Mouse (Mus musculus): ENCODE measurements around the gene Oaz2.

Gene Oaz2

DNA sequence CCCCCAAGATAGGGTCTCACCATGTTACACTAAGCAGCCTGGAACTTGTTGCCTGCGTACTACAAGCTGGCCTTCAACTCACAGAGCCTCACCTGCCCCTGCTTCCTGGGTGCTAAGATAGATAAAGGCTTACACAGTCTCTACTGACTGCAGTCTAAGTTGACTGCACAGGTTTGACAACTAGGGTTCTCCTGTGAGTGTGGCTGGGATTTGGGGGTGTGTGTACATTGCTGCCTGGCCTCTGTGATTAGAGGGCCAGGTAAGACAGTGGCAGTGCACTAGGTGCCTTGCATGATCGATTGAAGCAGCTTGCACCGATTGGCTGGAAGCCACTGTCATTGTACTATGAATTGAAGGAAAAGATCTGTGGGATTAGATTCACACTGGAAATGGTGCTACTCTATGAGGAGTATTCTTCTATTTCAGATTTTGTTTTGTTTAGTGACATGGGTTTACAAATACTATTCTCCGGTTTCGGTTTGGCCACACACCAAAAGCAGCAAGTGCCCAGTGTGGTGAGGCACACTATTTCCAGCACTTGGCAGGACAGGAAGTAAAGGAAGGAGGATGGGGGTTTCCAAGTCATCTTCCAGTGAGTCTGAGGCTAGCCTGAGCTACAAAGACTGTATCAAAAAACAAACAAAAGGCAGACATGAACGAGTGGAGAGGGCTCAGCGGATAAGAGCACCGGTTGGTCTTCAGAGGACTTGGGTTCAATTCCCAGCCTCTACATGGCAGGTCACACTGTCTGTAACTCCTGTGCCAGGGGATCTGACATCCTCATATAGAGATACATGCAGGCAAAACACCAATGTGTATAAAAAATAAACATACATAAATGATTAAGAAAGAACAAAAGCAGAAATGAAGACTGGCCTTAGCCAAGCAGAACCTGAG is 7.9 kb downstream of the Oaz2 start:
- no peak for TF ChIP-seq GATA4 (IDR thresholded peaks at IDR 0.05; ENCODE audit: insufficient replicate concordance, low read length)

DNA sequence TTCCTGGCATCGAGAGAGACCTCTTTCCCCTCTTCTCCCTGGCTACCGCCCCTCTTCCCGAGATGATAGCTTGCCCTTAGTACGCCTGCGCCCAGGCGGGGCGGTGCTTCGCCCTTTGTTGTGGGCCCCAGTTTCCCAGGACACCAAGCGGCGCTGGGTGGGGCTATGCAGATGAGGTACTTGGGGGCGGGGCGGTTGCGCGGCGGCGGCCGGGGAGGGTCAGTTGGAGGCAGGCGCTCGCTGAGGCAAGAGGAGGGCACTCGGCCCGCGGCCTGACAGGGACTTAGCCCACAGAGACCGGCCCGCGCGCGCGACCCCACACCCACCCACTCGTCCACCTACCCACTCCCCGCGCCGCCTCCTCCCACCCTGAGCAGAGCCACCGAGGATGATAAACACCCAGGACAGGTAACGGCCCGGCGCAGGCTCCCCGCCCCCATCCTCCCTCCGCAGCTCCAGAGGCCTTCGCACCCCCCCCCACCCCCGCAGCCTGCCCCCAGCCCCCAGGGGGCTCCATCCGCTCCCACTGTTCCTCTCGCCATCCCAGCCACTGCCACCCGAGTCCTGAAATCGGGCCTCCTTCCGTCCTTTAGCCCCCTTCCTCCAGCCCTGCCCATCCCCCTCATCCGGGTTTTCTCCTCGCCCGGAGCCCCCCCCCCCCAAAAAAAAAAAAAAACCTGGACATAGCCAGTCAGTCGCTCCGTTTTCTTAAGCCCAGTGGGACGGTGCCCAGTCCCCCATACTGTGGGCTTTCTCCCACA is 8.7 kb downstream of the Oaz2 start:
- TF ChIP-seq GATA4 (IDR thresholded peaks at IDR 0.05; ENCODE audit: insufficient replicate concordance, low read length): peak; percentile 44; the same call in 1 of the 2 replicates

DNA sequence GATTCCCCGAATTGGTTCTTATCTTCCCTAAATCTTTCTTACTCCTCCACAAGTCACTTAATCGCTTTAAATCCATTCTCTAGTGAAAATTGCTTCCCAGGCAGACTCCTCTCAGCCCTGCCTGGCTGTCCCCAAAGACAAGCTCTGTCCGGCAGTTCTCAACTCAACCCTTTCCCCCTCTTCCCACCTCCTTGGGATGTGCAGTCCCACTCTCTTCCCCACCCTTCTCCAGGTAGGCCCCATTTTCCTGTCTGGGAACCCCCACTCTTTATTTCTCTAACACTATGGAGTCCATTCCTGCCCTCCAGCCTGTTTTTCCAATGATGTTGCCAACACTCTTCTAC is 9.3 kb downstream of the Oaz2 start:
- TF ChIP-seq GATA4 (IDR thresholded peaks at IDR 0.05; ENCODE audit: insufficient replicate concordance, low read length): no peak

DNA sequence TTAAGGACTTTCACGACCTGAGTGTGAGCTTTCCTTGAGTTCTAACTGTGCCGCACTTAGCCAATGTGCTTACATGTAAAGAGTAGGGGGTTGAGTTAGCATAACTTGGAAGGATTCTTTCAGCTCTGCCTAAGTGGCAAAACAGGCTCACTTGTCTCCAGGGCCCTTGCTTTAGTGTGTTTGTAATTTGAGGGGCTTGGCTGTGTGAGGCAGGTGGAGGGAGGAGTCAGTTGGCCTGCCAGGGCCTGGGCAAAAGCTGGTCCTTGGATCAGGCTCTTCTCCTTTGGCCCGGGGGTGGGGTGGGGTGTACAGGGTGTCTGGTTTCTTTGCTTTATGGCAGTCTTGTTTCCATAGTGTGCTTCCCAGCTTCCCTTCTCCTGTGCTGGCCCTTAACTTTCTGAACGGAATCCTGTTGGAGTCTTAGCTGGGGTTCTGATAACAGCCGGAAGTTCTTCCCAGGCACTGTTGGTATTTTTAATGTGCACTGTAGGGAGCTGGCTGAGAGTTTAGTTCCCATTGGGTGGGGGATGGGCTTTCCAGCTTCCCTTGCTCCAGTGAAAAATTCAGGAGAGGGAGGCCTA is 11.5 kb downstream of the Oaz2 start:
- TF ChIP-seq GATA4 (IDR thresholded peaks at IDR 0.05; ENCODE audit: insufficient replicate concordance, low read length): peak; percentile 88; the same call in 1 of the 2 replicates

- TF ChIP-seq GATA4 (IDR thresholded peaks at IDR 0.05; ENCODE audit: insufficient replicate concordance, low read length): no peak
Measured at GRCm38 (mm10) chr9:65680938-65681633, 13.3 kb downstream of the Oaz2 start.

DNA sequence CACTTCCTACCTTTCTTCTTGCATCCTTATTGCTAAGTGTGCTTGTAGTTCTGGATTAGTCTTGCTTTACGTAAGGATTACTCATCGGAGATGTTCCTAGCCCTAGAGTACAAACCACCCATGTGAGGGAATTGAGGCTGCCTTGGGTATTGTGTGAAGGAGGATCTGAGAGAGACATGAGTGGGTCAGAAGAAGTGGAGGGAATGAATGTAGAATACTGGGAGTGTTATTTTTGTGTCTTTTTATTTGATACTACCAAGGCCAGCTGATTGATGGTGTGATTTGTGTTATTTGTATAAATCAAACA is 13.8 kb downstream of the Oaz2 start:
- TF ChIP-seq GATA4 (IDR thresholded peaks at IDR 0.05; ENCODE audit: insufficient replicate concordance, low read length): no peak

- TF ChIP-seq GATA4 (IDR thresholded peaks at IDR 0.05; ENCODE audit: insufficient replicate concordance, low read length): no peak
Measured at GRCm38 (mm10) chr9:65682183-65682582, 14.4 kb downstream of the Oaz2 start.

DNA sequence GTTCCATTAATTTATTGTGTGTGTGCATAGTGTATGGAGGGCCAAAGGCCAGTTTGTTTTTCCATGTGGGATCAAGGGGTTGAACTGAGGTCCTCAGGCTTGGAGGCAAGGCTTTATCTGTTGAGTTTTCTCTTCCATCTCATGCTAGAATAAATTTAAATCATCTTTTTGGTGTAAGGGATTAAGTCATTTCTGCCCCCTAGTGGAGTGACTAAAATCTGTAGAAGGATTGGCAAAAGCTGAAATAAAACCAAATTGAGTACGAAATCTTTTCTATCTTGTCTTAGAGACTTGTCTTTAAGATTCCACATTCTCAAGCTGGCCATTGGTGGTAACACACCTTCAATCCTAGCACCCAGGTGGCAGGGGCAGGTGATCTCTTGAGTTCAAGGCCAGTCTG is 15.2 kb downstream of the Oaz2 start:
- TF ChIP-seq GATA4 (IDR thresholded peaks at IDR 0.05; ENCODE audit: insufficient replicate concordance, low read length): no peak

- TF ChIP-seq GATA4 (IDR thresholded peaks at IDR 0.05; ENCODE audit: insufficient replicate concordance, low read length): no peak
Measured at GRCm38 (mm10) chr9:65684704-65685103, 16.9 kb downstream of the Oaz2 start.

DNA sequence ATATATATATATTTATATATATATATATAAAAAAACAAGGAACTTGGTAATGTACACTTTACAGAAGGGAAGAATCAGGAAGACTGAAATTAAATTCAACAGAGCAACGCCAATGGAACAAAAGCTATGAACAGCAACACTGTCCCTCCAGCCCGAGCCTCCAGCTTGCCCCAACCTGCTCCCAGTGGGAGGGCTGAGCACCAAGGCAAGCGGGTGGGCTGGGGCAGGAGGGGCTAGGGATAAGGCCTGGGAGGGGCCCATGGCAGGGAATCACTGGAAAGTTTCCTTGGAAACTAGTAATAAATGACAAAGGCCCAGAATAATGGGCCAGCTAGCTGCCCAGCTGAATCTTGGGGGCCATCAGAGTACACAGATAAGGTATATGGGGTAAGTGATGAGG is 24.7 kb downstream of the Oaz2 start:
- no peak for TF ChIP-seq GATA4 (IDR thresholded peaks at IDR 0.05; ENCODE audit: insufficient replicate concordance, low read length)

- TF ChIP-seq GATA4 (IDR thresholded peaks at IDR 0.05; ENCODE audit: insufficient replicate concordance, low read length): no peak
Measured at GRCm38 (mm10) chr9:65692959-65693603, 25.3 kb downstream of the Oaz2 start.

DNA sequence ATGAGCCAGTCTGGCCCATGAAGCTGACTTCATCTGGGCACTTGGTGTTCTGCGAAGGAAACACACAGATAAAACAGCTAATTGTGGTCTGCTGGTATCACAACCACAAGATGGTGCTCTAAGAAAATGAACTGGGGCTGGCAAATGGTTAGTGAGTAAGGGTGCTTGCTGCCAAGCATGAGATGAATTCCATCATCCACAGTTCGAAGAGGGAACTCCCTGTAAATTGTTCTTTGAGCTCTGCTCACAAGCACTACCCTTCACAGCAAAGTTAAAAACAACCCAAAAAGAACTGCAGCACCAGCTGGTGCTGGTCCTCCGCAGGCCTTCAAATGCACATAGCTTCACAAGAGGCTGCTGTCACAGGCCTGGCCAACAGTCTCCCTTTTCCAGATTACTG is 27.8 kb downstream of the Oaz2 start:
- TF ChIP-seq GATA4 (IDR thresholded peaks at IDR 0.05; ENCODE audit: insufficient replicate concordance, low read length): no peak

DNA sequence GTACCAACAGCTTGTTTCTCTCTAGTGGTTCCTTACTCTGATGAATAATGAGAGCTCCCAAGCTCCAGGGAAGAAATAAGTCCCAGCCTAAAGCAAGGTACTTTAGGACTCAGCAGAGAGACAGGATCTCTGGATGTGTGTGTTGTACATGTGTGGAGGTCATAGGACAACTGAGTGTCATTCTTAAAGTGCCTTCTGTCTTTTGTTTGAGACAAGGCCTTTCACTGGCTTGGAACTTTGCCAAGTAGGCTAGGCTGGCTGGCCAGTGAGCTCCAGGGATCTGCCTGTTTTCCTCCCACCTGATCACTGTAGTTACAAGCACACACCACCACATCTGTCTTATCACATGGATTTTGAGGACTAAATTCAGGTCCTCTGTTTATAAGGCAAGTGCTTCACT is 28.5 kb downstream of the Oaz2 start:
- no peak for TF ChIP-seq GATA4 (IDR thresholded peaks at IDR 0.05; ENCODE audit: insufficient replicate concordance, low read length)

- no peak for TF ChIP-seq GATA4 (IDR thresholded peaks at IDR 0.05; ENCODE audit: insufficient replicate concordance, low read length)
Measured at GRCm38 (mm10) chr9:65697356-65697755, 29.6 kb downstream of the Oaz2 start.

DNA sequence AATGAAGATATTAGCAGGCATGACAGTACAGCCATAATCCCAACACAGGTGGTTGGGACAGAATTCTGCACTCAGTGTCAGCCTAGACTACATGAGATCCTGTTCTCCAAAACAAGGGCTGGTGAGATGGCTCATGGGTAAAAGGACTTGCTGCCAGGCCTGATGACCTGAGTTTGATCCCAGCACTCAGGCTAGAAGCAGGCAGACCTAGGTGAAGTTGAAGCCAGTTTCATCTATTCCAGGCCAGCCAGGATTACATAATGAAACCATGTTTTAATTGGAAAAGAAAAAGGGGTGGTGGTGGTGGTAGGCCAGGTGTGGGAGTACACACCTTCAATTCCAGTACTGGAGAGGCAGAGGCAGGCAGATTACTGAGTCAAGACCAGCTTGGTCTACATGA is 30.2 kb downstream of the Oaz2 start:
- no peak for TF ChIP-seq GATA4 (IDR thresholded peaks at IDR 0.05; ENCODE audit: insufficient replicate concordance, low read length)
